Mouse (Mus musculus): Measurements from ENCODE around the gene Srgap3.

- TF ChIP-seq POLR2A (IDR thresholded peaks at IDR 0.05; ENCODE audit: control insufficient read depth, low read depth, low read length), result no peak
- no peak for TF ChIP-seq CTCF (IDR thresholded peaks at IDR 0.05; ENCODE audit: control insufficient read depth, insufficient read depth, insufficient replicate concordance, low read depth, low read length)
These were observed 110.4 kb downstream of the Srgap3 start for GRCm38 (mm10) chr6:112836712-112837111.
